Mouse (Mus musculus) heart, postnatal 0 days (tissue): ENCODE data around the gene Senp3.

Experiments
- CTCF ChIP-seq: IDR thresholded peaks from 2 replicates; pipeline ENCODE4 v1.5.1; 2016; ENCODE audit warnings: antibody characterized with exemption, control low read depth, low read depth
- EP300 ChIP-seq: IDR thresholded peaks from 2 replicates; pipeline ENCODE4 v1.6.1; 2016; ENCODE audit warnings: antibody characterized with exemption, low read depth

DNA sequence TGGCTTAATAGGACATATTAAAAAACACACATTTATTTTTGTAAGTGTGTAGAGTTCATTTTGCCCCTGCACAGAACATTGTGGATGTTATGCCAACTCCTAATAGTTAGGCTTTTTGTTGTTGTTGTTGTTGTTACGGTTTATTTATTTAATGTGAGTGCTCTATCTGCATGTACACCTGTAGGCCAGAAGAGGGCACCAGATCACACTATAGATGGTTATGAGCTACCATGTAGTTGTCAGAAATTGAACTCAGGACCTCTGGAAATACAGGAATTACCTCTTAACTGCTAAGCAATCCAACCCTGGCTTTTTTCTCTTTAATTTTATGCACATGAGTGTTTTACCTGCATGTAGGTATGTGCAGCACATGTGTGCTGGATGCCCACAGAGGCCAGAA is 52.1 kb downstream of the Senp3 start:
- TF ChIP-seq CTCF: peak; percentile 47
- no peak for TF ChIP-seq EP300
